Mouse (Mus musculus) retina, embryonic 14.5 days (tissue): Measurements from ENCODE around the gene Calr.
A peak's percentile ranks its signal among the peaks of the same experiment; 100 is the strongest.
"Not testable (repeated sequence)": the region's sequence is repeated elsewhere in the genome, so short reads cannot be mapped to it uniquely, and the experiment has no call there.

ENCODE experiments used
- DNase-seq: peaks from one replicate; pipeline ENCODE4 v3.0.0-alpha.2; 2015; ENCODE audit warnings: low spot score

Calr gene

GRCm38 (mm10) chr8:84844397-84845070 lies 2.2 kb downstream of the Calr start:
- DNase-seq, result no peak

DNA sequence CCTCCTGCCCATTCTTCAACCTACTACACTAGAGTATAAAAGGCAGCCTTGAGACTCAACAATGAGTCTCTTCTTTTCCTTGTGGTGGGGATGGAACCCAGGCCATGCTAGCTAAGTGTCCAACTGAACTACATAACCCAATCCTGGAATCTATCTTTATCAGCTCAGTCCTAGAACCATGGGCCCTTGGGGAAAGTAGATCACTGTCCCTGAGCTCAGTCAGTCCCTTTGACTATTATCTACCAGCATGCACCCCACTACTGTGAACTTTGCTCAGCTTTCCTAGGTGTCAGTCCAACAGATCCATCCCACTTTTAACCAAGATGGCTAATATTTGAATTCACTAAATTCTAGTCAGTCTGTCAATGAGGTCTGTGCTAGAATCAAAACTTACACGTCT lies 5.2 kb downstream of the Calr start:
- no peak for DNase-seq

- peak; percentile 96 for DNase-seq
Measured at GRCm38 (mm10) chr8:84840248-84840999, 6.3 kb downstream of the Calr start, which contains the start of gene Rad23a. TSS of gene Rad23a (minus strand) at chr8:84840665.

DNA sequence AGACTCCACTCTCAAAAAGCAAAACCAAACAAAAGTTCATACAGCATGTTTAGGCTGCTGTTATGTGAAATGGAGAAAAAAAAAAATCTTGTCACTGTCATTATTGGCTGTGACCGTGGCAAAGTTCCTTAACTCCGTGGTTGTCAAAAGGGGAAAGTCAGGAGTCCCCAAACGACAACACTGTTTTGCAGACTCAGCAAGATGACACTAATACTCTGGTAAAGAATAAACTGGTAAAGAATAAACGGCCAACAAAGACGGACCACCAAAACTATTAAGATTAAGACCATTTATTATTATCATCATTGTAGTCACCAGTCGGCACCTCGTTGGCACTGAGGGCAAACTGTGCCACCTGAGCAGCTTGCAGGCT lies 6.9 kb downstream of the Calr start:
- DNase-seq, result no peak

- no peak for DNase-seq
Measured at GRCm38 (mm10) chr8:84839411-84839810, 7.3 kb downstream of the Calr start.

DNA sequence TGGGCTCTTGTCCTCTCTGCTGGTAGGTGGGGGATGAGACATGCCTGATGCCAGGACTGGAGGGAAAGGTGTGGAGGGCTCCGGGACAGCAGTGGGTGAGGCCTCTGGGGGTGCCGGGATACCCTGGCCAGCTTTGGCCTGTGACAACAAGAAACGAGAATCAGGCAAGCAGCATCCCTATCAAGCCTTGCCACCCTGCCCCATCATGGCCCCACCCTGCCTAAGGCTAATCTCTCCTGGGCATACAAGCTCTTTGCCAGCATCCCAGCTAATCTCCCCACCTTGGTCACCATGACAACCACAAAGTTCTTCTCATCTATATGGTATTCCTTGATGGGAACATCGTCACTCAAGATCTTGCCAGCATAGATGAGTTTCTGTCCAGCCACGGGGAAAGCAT lies 8.2 kb downstream of the Calr start:
- DNase-seq, result no peak

GRCm38 (mm10) chr8:84837912-84838470 lies 8.7 kb downstream of the Calr start:
- DNase-seq, result no peak

- no peak for DNase-seq
Measured at GRCm38 (mm10) chr8:84837149-84837911, 9.4 kb downstream of the Calr start.

DNA sequence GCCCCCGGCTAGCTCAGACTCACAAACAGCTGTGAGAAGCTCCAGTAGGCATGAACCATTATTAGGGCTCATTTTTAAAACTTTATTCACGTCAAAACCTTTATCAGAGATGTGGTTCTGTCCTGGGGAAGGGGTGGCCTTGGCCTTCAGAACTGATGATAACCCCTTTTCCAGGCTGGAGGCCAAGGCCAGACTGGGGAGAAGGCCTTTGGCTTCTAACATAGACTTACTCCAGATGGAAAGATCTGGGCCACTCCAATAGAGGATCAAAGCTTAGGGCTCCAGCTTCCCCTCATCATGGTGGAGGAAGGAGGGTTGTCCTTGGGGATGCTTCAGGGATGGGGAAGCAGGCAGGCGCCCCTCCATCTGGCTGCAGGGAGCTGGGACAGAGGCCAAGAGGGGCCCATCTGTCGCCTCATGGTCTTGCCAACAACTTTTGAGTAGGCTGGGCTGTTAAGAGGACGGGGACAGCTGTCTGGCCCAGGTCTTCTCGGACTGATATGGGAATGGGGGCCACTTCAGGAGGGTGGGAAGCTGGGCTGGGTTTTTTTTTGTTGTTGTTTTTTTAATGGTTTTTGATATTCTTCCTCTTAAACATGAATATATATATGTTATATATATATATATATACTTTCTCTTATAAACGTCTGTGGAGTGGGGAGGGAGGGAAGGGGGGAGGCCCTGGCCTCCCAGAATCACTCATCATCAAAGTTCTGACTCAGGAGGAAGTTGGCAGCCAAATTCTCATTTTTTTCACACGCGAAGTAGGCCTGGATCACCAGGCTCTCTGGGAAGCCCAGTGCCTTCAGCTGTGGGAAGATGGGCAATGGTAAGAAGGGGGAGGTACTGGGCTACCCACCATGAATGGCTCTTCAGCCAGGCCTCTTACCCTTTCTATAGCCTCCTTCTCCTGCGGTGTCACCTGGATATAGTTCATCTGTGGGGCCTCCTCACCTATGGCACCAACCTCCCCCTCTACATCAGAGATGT lies 11.6 kb downstream of the Calr start:
- no peak for DNase-seq

DNA sequence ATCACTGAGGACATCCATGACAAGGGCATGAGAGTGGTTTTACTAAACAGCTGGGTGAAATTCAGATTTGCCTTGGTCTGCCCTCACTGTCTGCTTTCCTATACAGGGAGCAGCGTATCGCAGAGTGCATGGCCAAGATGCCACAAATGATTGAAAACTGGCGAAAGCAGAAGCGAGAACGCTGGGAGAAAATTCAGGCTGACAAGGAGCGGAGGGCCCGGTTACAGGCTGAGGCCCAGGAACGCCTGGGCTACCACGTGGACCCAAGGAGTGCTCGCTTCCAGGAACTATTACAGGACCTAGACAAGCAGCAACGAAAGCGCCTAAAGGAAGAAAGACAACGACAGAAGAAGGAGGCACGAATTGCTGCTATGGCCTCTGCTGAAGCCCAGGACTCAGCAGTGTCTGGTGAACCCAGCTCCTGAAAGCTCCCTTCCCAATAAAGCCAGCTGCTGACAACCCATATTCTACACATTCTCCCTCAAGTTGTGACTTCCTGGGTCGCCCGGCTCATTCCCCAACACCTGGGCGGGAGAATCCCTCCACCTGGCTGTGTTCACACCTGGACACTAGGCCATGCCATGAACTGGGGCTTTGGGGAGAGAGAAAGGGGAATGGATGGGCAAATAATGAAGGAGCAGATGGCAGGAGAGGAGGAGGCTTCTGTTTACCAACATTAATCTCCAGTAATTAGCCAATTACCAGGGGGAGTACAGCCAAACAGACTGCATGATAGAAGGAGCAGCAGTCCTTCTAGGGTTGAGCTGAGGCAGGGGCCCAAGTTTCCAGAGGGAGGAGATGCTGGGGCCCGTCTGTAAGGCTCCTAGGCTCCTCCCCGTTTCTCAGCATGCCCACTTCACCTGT lies 12.5 kb downstream of the Calr start:
- DNase-seq, result no peak

- no peak for DNase-seq
Measured at GRCm38 (mm10) chr8:84832759-84833742, 13.7 kb downstream of the Calr start.

DNA sequence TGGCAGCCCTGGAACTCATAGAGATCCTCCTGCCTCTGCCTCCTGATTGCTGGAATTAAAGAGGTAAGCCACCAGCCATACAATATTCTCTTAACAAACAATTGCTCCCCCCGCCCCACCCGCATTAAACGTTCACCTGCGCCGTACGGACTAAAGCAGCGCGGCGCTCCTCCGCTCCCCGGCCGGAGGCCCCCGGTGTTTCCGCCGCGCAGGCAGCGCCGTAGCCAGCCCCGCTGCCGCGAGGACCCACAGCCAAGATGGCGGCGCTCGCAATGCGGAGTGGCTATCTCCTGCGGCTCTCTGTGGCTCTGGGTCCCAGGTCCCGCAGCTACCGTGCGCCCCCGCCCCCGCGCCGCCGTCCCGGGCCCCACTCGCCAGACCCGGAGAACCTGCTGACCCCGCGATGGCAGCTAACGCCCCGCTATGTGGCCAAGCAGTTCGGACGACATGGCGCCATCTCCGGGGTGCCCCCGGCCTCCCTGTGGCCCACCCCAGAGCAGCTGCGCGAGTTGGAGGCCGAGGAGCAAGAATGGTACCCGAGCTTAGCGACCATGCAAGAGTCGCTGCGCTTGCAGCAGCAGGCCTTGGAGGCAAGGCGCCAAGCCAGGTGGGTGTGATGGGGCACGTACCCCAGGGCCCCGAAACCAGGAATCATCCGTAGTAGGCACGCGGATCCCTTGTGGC lies 14.6 kb downstream of the Calr start:
- DNase-seq, result peak; percentile 85

DNA sequence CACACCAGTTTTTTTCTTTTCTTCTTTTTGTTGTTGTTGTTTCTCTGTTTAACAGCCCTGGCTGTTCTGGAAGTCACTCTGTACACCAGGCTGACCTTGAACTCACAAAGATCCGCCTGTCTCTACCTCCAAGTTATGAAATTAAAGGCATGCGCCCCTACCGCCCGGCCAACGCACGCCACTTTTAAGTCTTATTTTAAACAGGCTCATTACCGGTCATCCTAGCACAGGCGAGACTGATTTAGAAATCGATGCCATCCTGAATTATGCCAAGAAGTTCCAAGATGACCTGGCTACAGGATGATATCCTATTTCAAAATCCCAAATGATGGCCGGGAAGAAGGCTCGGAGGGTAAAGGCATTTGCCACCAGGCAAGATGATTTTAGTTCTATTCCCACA lies 15.2 kb downstream of the Calr start, which contains the start of gene Gadd45gip1:
TSS of gene Gadd45gip1 (plus strand) at position 33 of the 400 bp plus-strand sequence.
- no peak for DNase-seq

GRCm38 (mm10) chr8:84826518-84826917 lies 20.2 kb downstream of the Calr start:
- not testable (repeated sequence) for DNase-seq

GRCm38 (mm10) chr8:84825636-84826035 lies 21.1 kb downstream of the Calr start:
- DNase-seq, result no peak

DNA sequence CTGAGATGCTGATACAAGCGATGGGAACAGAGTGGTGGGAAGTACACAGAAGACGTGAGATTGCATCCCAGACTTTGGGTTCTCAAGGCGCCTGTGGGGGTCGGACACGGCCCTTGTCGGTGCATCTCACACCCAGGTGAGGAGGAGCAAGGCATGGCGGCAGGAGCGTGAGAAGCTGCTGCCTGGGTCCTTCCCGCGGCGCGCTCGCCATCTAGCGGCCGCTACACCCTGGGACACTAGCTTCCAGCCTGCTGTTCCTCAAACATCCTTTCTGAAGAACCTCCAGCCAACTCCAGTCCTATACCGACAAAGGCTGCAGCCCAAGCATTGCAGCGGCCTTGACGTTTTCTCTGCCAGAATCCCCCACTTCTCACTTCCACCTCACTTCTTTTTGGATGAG lies 23.1 kb downstream of the Calr start:
- peak; percentile 87 for DNase-seq

DNA sequence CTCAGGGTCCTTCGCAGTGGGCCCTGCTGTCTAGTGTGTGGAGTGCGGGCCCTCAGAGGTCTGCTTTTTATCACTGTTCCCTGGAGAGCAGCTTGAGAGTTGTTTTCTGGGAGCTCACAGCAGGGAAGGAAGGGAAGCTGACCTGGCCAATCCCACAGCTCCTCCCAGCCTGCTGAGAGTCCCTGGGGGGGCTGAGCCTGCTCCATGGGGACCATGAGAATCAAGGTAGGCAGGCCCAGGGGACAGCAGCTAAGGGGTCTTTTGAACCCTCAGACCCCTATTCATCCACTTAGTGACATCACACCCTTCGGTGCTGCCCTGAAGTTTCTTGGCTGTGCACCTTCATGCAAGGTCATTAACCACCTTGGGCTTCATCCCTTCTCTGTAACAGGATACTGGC lies 24.0 kb downstream of the Calr start, which contains the start of gene Dand5:
TSS of gene Dand5 (minus strand) at position 101 of the 400 bp plus-strand sequence.
- no peak for DNase-seq

DNA sequence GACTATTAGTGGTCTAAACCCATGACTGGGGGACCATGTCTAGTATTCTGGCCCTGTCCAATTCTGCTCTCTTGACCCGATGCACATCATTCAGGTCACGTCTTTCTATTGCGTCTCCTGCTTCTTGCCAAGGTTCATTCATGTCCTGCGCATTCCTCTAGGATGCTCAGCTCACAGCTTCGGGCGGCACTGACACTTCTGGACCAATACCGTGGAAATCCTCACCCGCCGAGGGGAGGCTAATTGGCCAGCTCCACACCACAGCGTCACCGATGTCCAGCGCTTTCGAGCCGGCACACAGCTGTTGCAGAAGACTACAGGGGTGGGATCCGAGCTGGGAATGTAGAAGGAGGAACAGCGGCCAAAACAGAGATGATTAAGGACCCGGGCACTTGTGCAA lies 30.6 kb downstream of the Calr start:
- DNase-seq, result no peak
